Mouse (Mus musculus) liver, postnatal 0 days (tissue): ENCODE results near the gene Chit1. TPM values are rescaled to one million over a fixed set of nuclear protein-coding genes. Genes with fewer than 3 reads are reported as not detected.
A peak's percentile ranks its signal among the peaks of the same experiment; 100 is the strongest.

Experiments used
- ATAC-seq: fragments of 200-750 bp; cut with Nextera tagmentation; 2 replicates; pipeline ENCODE4 v1.8.0; 2017; ENCODE audit warnings: mild to moderate bottlenecking, moderate library complexity
- DNase-seq: peaks from one replicate; pipeline ENCODE4 v3.0.0-alpha.2; 2016
- H3K27ac ChIP-seq: fragments of 300-500 bp; sonication (generic); 2 replicates; pipeline ENCODE4 v1.5.1; 2014; ENCODE audit warnings: antibody characterized with exemption, moderate library complexity, mild to moderate bottlenecking, low read depth
- H3K27me3 ChIP-seq: fragments of 300-500 bp; sonication (generic); 2 replicates; pipeline ENCODE4 v1.6.1; 2014; ENCODE audit warnings: low read length, control low read depth, mixed read lengths; ENCODE audit not compliant: insufficient read depth
- H3K36me3 ChIP-seq: fragments of 300-500 bp; sonication (generic); replicated peaks from 2 replicates; pipeline ENCODE4 v1.6.1; 2014; ENCODE audit warnings: mild to moderate bottlenecking, control low read depth, low read length, moderate library complexity, mixed read lengths; ENCODE audit not compliant: insufficient read depth
- H3K4me1 ChIP-seq: fragments of 300-500 bp; sonication (generic); 2 replicates; pipeline ENCODE4 v1.6.1; 2014; ENCODE audit warnings: antibody characterized with exemption, mild to moderate bottlenecking, control low read depth; ENCODE audit not compliant: insufficient read depth
- H3K4me2 ChIP-seq: fragments of 300-500 bp; sonication (generic); 2 replicates; pipeline ENCODE4 v1.6.1; 2014; ENCODE audit warnings: low read depth, mild to moderate bottlenecking, low read length, moderate library complexity, mixed read lengths
- H3K4me3 ChIP-seq: fragments of 300-500 bp; sonication (generic); 2 replicates; pipeline ENCODE4 v1.5.1; 2014; ENCODE audit warnings: low read depth, low read length
- H3K9ac ChIP-seq: fragments of 300-500 bp; sonication (generic); replicated peaks from 2 replicates; pipeline ENCODE4 v1.6.1; 2014; ENCODE audit warnings: mild to moderate bottlenecking, moderate library complexity
- H3K9me3 ChIP-seq: fragments of 300-500 bp; sonication (generic); 2 replicates; pipeline ENCODE4 v1.6.1; 2016; ENCODE audit warnings: mild to moderate bottlenecking, control low read depth, low read length, mixed read lengths
- CTCF ChIP-seq: sonication (generic); IDR thresholded peaks from 2 replicates; pipeline ENCODE4 v1.5.1; 2016; ENCODE audit warnings: antibody characterized with exemption, low read depth
- EP300 ChIP-seq: IDR thresholded peaks from 2 replicates; pipeline ENCODE4 v1.6.1; 2016; ENCODE audit warnings: antibody characterized with exemption, low read depth, mild to moderate bottlenecking
- WGBS: fragments of 180-500 bp; shearing (Covaris S2); extraction: QIAGEN DNeasy Blood & Tissue Kit; methylation state at CpG from one replicate; pipeline ENCODE4 v1.1.7; 2014; ENCODE audit not compliant: insufficient replicate concordance; 5-methylcytosine and 5-hydroxymethylcytosine counted together
- polyA plus RNA-seq: library from polyadenylated mRNA; unstranded; fragments of >200 nt; fragmentation: Nextera tagmentation; extraction: Ambion mirVana; gene quantifications from 2 replicates; pipeline ENCODE4 v1.2.1, GENCODE M21; 2015

Gene Chit1
- polyA plus RNA-seq, 1 experiment from 2014 or later, result 0.26 TPM

DNA sequence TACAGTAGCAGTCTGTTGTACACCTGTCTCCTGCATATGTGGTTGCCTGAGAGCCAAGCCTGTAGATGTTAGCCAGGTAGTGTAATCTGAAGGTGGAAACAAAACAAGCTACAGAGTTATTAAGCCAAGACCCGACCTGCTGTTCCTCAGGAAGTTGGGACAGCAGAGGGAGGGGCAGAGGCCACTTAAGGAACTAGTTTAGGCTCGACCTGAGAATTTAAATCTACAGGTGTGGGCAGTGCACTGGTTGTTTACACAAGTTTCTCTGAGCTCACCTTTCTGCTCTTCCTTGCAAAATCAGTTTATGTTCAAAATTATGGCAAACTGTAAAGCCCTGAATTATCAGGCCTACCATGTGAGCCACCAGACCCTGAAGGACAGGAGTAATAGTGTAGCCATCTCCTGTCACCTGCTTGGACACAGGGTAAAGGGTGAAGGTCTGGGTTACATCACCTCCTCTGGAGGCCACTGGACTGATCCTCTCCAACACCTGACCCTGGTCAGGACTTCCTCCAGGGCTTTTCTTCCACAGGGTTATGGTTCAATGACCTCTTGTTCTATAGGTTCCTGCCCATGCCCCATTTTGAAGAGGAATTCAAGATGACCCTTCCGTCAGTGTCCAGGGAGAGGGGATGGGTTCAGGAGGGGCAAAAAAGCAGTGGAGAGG is 5.1 kb upstream of the Chit1 start:
- H3K4me3 ChIP-seq, result no peak overlapping the region
- no peak for ATAC-seq
- 42% methylated on average over 3 of the region's 3 CpGs for WGBS
- no peak overlapping the region for H3K27ac ChIP-seq
- no peaks in the 10 kb centered on the region for H3K36me3 ChIP-seq
- no peaks in the 10 kb centered on the region for H3K27me3 ChIP-seq
- peaks cover 11% of the 10 kb centered on the region for H3K4me1 ChIP-seq
- DNase-seq, result no peak
- H3K9me3 ChIP-seq, result no peaks in the 10 kb centered on the region
- peak overlapping the region; percentile 17; the same call in 1 of the 2 replicates for H3K9ac ChIP-seq
- peak overlapping the region; percentile 20 for H3K4me2 ChIP-seq
- TF ChIP-seq EP300 (no peak), CTCF (no peak)

DNA sequence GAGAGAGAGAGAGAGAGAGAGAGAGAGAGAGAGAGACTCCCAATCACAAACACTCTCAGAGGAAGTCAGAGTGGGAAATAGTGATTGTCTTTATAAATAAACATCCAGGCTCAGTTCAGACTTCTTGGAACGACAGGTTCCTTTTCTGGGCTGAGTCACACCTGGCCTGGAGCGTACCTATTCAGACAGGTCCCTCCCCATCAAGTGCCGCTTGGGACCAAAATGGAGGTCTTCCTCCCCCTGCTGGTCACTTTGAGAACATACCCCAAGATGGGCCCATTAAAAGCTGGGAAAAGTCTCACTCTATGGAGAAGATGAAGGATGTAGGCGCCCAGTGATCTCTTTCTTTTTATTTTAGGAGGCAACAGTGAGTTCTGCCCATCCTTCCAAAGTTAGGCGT is 4.3 kb upstream of the Chit1 start:
- H3K9ac ChIP-seq, result no peak overlapping the region
- peaks cover 11% of the 10 kb centered on the region for H3K4me1 ChIP-seq
- TF ChIP-seq CTCF, result peak; percentile 95
- TF ChIP-seq EP300, result no peak
- no peaks in the 10 kb centered on the region for H3K36me3 ChIP-seq
- DNase-seq (peak; percentile 72), ATAC-seq (peak; percentile 28)
- H3K9me3 ChIP-seq, result no peaks in the 10 kb centered on the region
- H3K27me3 ChIP-seq, result no peaks in the 10 kb centered on the region
- 2% methylated on average over 5 of the region's 5 CpGs for WGBS
- no peak overlapping the region for H3K27ac ChIP-seq
- H3K4me3 ChIP-seq, result no peak overlapping the region
- H3K4me2 ChIP-seq, result no peak overlapping the region

DNA sequence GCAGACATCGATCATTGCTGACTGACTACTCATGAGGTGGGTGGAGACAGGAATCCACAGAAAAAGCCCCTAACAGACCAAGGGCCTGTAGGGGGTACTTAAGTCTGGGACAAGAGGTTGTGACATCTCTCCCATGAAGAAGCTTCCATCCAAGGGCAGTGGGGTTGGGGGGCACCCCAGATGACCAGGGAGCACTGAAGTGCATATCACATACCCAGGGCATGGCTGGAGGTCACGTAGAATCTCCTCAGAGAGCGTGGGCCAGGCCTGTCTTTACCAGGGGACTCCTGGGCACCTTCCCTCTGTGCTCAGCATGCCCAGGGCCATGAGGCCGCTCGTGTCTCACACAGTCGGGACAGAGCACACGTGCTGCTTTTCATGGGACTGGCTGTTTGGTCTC is 3.3 kb upstream of the Chit1 start:
- Histone ChIP-seq H3K4me2 (no peak overlapping the region), H3K36me3 (no peaks in the 10 kb centered on the region), H3K27ac (no peak overlapping the region), H3K27me3 (no peaks in the 10 kb centered on the region), H3K4me1 (peaks cover 11% of the 10 kb centered on the region), H3K9ac (no peak overlapping the region), H3K9me3 (no peaks in the 10 kb centered on the region), H3K4me3 (no peak overlapping the region)
- no peak for ATAC-seq
- 87% methylated on average over 7 of the region's 7 CpGs for WGBS
- TF ChIP-seq CTCF (no peak), EP300 (no peak)
- DNase-seq, result peak; percentile 13

DNA sequence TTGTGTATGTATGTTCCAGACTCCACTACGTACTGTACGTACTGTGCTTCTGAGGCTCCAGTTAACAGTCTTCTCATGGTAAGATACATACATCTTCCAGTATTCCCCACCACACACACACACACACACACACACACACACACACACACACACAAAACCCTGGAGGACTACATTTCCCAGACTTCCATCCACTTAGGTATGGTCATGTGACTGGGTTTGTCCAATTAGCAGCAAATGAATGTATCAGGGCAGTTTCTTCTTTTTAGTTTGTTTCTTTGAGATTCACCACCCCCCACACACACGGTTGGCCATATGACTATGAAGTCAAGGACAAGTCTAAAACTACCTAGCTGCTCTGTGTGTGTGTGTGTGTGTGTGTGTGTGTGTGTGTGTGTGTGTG is 1.0 kb upstream of the Chit1 start:
- Histone ChIP-seq H3K4me3 (no peak overlapping the region), H3K27me3 (no peaks in the 10 kb centered on the region), H3K4me1 (peaks cover 11% of the 10 kb centered on the region), H3K9ac (no peak overlapping the region), H3K27ac (peak overlapping the region; percentile 70; the same call in 1 of the 2 replicates), H3K4me2 (peak overlapping the region; percentile 42), H3K9me3 (no peaks in the 10 kb centered on the region), H3K36me3 (no peaks in the 10 kb centered on the region)
- ATAC-seq (peak; percentile 67), DNase-seq (no peak)
- 72% methylated on average over 3 of the region's 3 CpGs for WGBS
- TF ChIP-seq EP300 (no peak), CTCF (no peak)

DNA sequence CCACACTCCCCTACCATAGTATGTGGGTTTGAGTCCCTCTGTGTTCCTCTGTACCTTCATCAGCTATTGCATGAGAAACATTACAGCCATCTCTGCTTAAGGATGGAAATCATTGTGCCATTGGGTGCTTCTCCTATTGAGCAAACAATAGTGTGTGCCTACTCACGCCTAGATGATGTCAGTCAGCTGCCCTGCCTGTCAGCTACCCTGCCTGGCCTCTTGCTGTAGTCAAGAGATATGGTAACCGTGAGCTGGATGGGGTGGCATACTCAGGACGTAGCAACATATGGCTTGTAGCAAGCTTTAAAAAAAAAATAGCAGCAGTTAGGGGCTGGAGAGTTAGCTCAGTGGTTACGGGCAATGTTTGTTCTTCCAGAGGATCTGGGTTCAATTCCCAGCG is 593 bp upstream of the Chit1 start:
- no peak overlapping the region for H3K9ac ChIP-seq
- TF ChIP-seq EP300, result peak; percentile 76; the same call in 1 of the 2 replicates
- no peak for TF ChIP-seq CTCF

DNA sequence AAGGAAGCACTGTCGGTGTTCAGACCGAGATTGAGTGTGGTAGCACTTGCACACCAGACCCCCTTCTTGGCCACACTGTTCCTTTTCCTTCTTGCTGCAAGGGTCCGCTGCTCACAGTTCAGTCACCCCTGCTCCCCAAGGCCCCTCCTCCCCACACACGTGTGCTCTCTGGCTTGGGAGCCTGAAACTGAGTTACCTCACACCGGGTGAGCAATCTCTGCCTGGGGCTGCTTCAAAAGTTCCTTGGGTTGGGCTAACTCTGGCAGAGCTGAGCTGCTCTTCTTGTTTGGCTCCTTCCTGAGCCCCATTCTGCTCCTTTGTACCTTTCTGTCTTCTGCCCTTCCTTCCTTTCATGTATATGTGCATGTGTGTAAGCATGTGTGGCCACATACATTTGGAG is 2.5 kb downstream of the Chit1 start:
- TF ChIP-seq CTCF (no peak), EP300 (no peak)
- no peak for DNase-seq
- no peak for ATAC-seq

More for the DNA sequence above, 593 bp upstream of the Chit1 start:
- H3K4me2 ChIP-seq, result peak overlapping the region; percentile 42
- no peaks in the 10 kb centered on the region for H3K9me3 ChIP-seq
- no peaks in the 10 kb centered on the region for H3K27me3 ChIP-seq
- WGBS, result 54% methylated on average over 5 of the region's 5 CpGs
- no peak overlapping the region for H3K4me3 ChIP-seq
- H3K36me3 ChIP-seq, result no peaks in the 10 kb centered on the region
- ATAC-seq (peak; percentile 90), DNase-seq (no peak)
- peaks cover 11% of the 10 kb centered on the region for H3K4me1 ChIP-seq
- peak overlapping the region; percentile 70; the same call in 1 of the 2 replicates for H3K27ac ChIP-seq

DNA sequence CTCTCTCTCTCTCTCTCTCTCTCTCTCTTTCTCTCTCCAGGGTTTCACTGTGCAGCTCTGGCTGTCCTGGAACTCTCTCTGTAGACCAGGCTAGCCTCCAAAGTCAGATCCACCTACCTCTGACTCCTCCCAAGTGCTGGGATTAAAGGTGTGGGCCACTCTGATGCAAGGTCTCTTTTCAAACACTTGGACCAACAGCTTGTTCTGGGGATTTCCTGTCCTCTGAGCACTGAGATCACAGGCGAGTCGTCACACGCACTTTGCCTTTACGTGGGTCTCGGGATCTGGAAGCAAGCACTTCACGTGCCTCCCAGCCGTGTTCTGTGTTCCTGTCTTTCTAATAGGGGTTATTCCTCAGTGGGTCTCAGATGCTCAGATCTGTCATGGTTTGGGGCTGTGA is 3.0 kb downstream of the Chit1 start:
- 74% methylated on average over 7 of the region's 7 CpGs for WGBS
- H3K4me1 ChIP-seq, result peaks cover 5% of the 10 kb centered on the region
- no peaks in the 10 kb centered on the region for H3K27me3 ChIP-seq
- no peak overlapping the region for H3K9ac ChIP-seq
- H3K36me3 ChIP-seq, result no peaks in the 10 kb centered on the region
- H3K4me3 ChIP-seq, result no peak overlapping the region
- no peak overlapping the region for H3K4me2 ChIP-seq
- TF ChIP-seq EP300 (no peak), CTCF (no peak)
- no peak for DNase-seq
- H3K27ac ChIP-seq, result no peak overlapping the region
- H3K9me3 ChIP-seq, result no peaks in the 10 kb centered on the region
- no peak for ATAC-seq

More for the DNA sequence above, 2.5 kb downstream of the Chit1 start:
- H3K27ac ChIP-seq, result no peak overlapping the region
- no peaks in the 10 kb centered on the region for H3K27me3 ChIP-seq
- H3K4me1 ChIP-seq, result peaks cover 5% of the 10 kb centered on the region
- WGBS, result 62% methylated on average over 5 of the region's 5 CpGs
- H3K9ac ChIP-seq, result no peak overlapping the region
- no peak overlapping the region for H3K4me3 ChIP-seq
- H3K36me3 ChIP-seq, result no peaks in the 10 kb centered on the region
- H3K9me3 ChIP-seq, result no peaks in the 10 kb centered on the region
- no peak overlapping the region for H3K4me2 ChIP-seq
